In the genomic region with DNA sequence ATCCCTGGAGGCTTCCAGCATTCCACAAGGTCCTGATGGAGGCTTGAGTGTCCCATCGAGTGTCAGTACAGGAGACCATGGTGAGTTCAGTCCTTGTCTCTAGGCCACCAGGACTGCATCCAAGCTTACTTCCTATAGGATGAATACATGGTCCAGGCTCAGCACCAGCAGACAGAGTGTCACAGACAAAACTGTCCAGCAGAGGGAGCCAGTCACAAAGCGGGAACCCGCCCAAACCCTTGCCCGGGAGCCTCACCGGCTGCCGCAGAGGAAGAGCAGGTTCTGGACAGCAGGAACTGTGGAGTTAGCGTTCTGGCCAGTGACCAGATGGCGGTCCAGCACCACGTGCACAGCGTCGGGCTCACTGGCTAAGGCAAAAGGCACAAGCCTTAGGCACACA, we compare ENCODE assay signal across 8 mouse cellular contexts. TPM values are rescaled to one million over a fixed set of nuclear protein-coding genes. Genes with fewer than 3 reads are reported as not detected.
DNase-seq lines count a peak whose midpoint lies in the region; ATAC-seq and TF ChIP-seq lines count a peak whose summit lies in the region.

No protein-coding gene starts in this region.

- H3K4me1 ChIP-seq in MEL (ENCODE audit: control insufficient read depth in 1 of 2, insufficient read depth in 2 of 2, low read length in 2 of 2), result peaks cover 2 to 6% of the 10 kb centered on the region in 2 experiments
- peaks cover 12% of the 10 kb centered on the region for H3K4me1 ChIP-seq in hindbrain, embryonic 12.5 days
- peaks cover 9% of the 10 kb centered on the region; the same call in 1 of the 2 replicates for H3K4me1 ChIP-seq in lung, embryonic 16.5 days (replicated peaks; ENCODE audit: control insufficient read depth, insufficient read depth, low read length)
- peaks cover 11% of the 10 kb centered on the region for H3K4me1 ChIP-seq in thymus, adult 2 months (replicated peaks; ENCODE audit: control insufficient read depth, insufficient read depth, low read length)

- peak; percentile 66 for DNase-seq in MEL (ENCODE audit: low read depth, low spot score)
- peak; percentile 96 for DNase-seq in cerebellum, adult 9-10 months
- DNase-seq in layer of hippocampus, adult 9-11 months, result peak; percentile 79
- DNase-seq in ovary, adult 18-20 months (ENCODE audit: low spot score), result peak; percentile 68
- peak; percentile 79 for DNase-seq in thymus, adult 2 months

- TF ChIP-seq EP300 in MEL (IDR thresholded peaks at IDR 0.05; ENCODE audit: low read depth in 1 of 2, low read length in 2 of 2), result no peak

- peaks cover 0 to 2% of the 10 kb centered on the region in 2 experiments; a peak in 2 of 4 replicates for H3K36me3 ChIP-seq in MEL (ENCODE audit: control insufficient read depth in 1 of 2, insufficient read depth in 2 of 2, low read length in 2 of 2)
- peaks cover 37% of the 10 kb centered on the region for H3K36me3 ChIP-seq in hindbrain, embryonic 12.5 days
- peaks cover 12% of the 10 kb centered on the region for H3K36me3 ChIP-seq in lung, embryonic 16.5 days (ENCODE audit: control insufficient read depth, insufficient read depth, low read length)
- peaks cover 4% of the 10 kb centered on the region; the same call in 1 of the 2 replicates for H3K36me3 ChIP-seq in thymus, adult 2 months (ENCODE audit: control insufficient read depth, insufficient read depth, low read length)

- peaks cover 3% of the 10 kb centered on the region; the same call in 1 of the 2 replicates for H3K79me2 ChIP-seq in MEL (ENCODE audit: control insufficient read depth, insufficient read depth, low read length, poor library complexity)

- peak; percentile 62 for TF ChIP-seq RAD21 in MEL (IDR thresholded peaks at IDR 0.05; ENCODE audit: low read depth, low read length)

- no peak overlapping the region for H3K9ac ChIP-seq in MEL (ENCODE audit: control insufficient read depth, low read depth, low read length, poor library complexity, severe bottlenecking)
- no peak overlapping the region for H3K9ac ChIP-seq in hindbrain, embryonic 12.5 days
- H3K9ac ChIP-seq in lung, embryonic 16.5 days (ENCODE audit: low read length), result no peak overlapping the region

- H3K4me2 ChIP-seq in hindbrain, embryonic 12.5 days (replicated peaks), result no peak overlapping the region; the same call in 1 of the 2 replicates
- H3K4me2 ChIP-seq in lung, embryonic 16.5 days (ENCODE audit: low read depth, low read length), result no peak overlapping the region

- H3K27ac ChIP-seq in MEL (ENCODE audit: control insufficient read depth, low read depth, low read length), result no peak overlapping the region
- peak overlapping the region; percentile 44; the same call in 1 of the 2 replicates for H3K27ac ChIP-seq in hindbrain, embryonic 12.5 days
- no peak overlapping the region for H3K27ac ChIP-seq in lung, embryonic 16.5 days (ENCODE audit: low read length)
- no peak overlapping the region for H3K27ac ChIP-seq in thymus, adult 2 months (ENCODE audit: control insufficient read depth, insufficient read depth, low read length)

- H3K27me3 ChIP-seq in MEL (ENCODE audit: control insufficient read depth in 1 of 2, insufficient read depth in 2 of 2, low read length in 2 of 2), result no peaks in the 10 kb centered on the region
- H3K27me3 ChIP-seq in hindbrain, embryonic 12.5 days, result no peaks in the 10 kb centered on the region
- no peaks in the 10 kb centered on the region for H3K27me3 ChIP-seq in lung, embryonic 16.5 days (ENCODE audit: control insufficient read depth, insufficient read depth, low read depth, low read length)
- H3K27me3 ChIP-seq in thymus, adult 2 months (ENCODE audit: control insufficient read depth, insufficient read depth, low read length), result no peaks in the 10 kb centered on the region

- peak; percentile 79 for ATAC-seq in frontal cortex, adult (ENCODE audit: low TSS enrichment)
- peak; percentile 46 for ATAC-seq in hindbrain, embryonic 12.5 days (ENCODE audit: low FRiP score)
- peak; percentile 77 for ATAC-seq in lung, embryonic 16.5 days (ENCODE audit: low read depth)

- TF ChIP-seq CTCF in MEL (IDR thresholded peaks at IDR 0.05 in 2 of 3, conservative IDR thresholded peaks at IDR 0.05 in 1 of 3; ENCODE audit: control insufficient read depth in 1 of 3, insufficient read depth in 1 of 3, low read depth in 2 of 3, low read length in 3 of 3, poor library complexity in 1 of 3, severe bottlenecking in 1 of 3), result peak; percentile 60 to 91 (median 77)
- peak; percentile 86 for TF ChIP-seq CTCF in thymus, adult 2 months (IDR thresholded peaks at IDR 0.05; ENCODE audit: borderline replicate concordance, control insufficient read depth, extremely low read depth, insufficient read depth, low read length, poor library complexity)

- TF ChIP-seq POLR2A in MEL (IDR thresholded peaks at IDR 0.05; ENCODE audit: control insufficient read depth in 1 of 2, insufficient read depth in 1 of 2, low read depth in 1 of 2, low read length in 2 of 2, poor library complexity in 1 of 2), result no peak
- TF ChIP-seq POLR2A in thymus, adult 2 months (IDR thresholded peaks at IDR 0.05; ENCODE audit: control insufficient read depth, extremely low read depth, insufficient read depth, low read length, poor library complexity), result no peak

- no peak overlapping the region for H3K4me3 ChIP-seq in MEL (ENCODE audit: control insufficient read depth in 1 of 2, insufficient read depth in 1 of 2, low read depth in 2 of 2, low read length in 2 of 2)
- H3K4me3 ChIP-seq in hindbrain, embryonic 12.5 days, result no peak overlapping the region
- no peak overlapping the region for H3K4me3 ChIP-seq in lung, embryonic 16.5 days (ENCODE audit: low read length)
- no peak overlapping the region for H3K4me3 ChIP-seq in thymus, adult 2 months (ENCODE audit: control insufficient read depth, insufficient read depth, low read length)

- 15% methylated on average over 11 of the region's 11 CpGs for WGBS in hindbrain, embryonic 12.5 days
- WGBS in lung, embryonic 16.5 days, result 10% methylated on average over 11 of the region's 11 CpGs
- 24% methylated on average over 11 of the region's 11 CpGs for WGBS in thymus, adult 2 months

- no peaks in the 10 kb centered on the region for H3K9me3 ChIP-seq in MEL (replicated peaks; ENCODE audit: insufficient read depth, low read length)
- H3K9me3 ChIP-seq in hindbrain, embryonic 12.5 days (replicated peaks), result no peaks in the 10 kb centered on the region
- H3K9me3 ChIP-seq in lung, embryonic 16.5 days (ENCODE audit: control insufficient read depth, low read length), result no peaks in the 10 kb centered on the region

TF ChIP-seq in MEL, 35 proteins besides CTCF, POLR2A, EP300 and RAD21:
- TF ChIP-seq SIN3A (IDR thresholded peaks at IDR 0.05; ENCODE audit: low read length), result 0 out of 2 replicates have a peak, but pooled peaks have one; percentile 29
- no peak for TF ChIP-seq MYC (IDR thresholded peaks at IDR 0.05; ENCODE audit: low read depth, low read length)
- TF ChIP-seq GABPA (IDR thresholded peaks at IDR 0.05; ENCODE audit: low read depth, low read length), result no peak
- peak; percentile 46; the same call in 1 of the 2 replicates for TF ChIP-seq ZC3H11A (IDR thresholded peaks at IDR 0.05; ENCODE audit: low read depth, low read length)
- TF ChIP-seq MAZ (IDR thresholded peaks at IDR 0.05; ENCODE audit: low read depth, low read length), result 0 out of 2 replicates have a peak, but pooled peaks have one; percentile 26
- TF ChIP-seq TBP (IDR thresholded peaks at IDR 0.05; ENCODE audit: low read depth, low read length), result no peak
- 0 out of 2 replicates have a peak, but pooled peaks have one; percentile 20 for TF ChIP-seq MXI1 (IDR thresholded peaks at IDR 0.05; ENCODE audit: low read depth, low read length)
- TF ChIP-seq SMC3 (IDR thresholded peaks at IDR 0.05; ENCODE audit: low read depth, low read length), result peak; percentile 77
- no peak for TF ChIP-seq JUND (IDR thresholded peaks at IDR 0.05; ENCODE audit: low read depth, low read length)

RNA-seq across cellular contexts. Expression of a gene that starts 5.1 kb away (rescaled TPM):
- total RNA-seq in MEL (2012; rRNA removed), result 21.0 and 21.6 TPM in 2 replicates
- 10 to 100 TPM in 1 of 2 experiments, not detected in 1; 35.9 TPM for polyA plus RNA-seq in MEL (2012; ENCODE audit: insufficient read depth in 1 of 2, insufficient read length in 2 of 2, low read depth in 1 of 2, low replicate concordance in 2 of 2, missing spikeins in 1 of 2)
- polyA plus RNA-seq in hindbrain, embryonic 12.5 days (2016; fragmentation: Nextera tagmentation; extraction: Ambion mirVana), result 52.2 and 54.1 TPM in 2 replicates
- 54.0 and 57.0 TPM in 2 replicates for polyA plus RNA-seq in lung, embryonic 16.5 days (2015; fragmentation: Nextera tagmentation; extraction: Ambion mirVana)
- polyA plus RNA-seq in thymus, adult 2 months (2012; rRNA removed), result 98.1 and 104 TPM in 2 replicates

RNA-seq across cellular contexts. Expression of a gene that starts 16.8 kb away (rescaled TPM):
- total RNA-seq in MEL (2012; rRNA removed), result 415 and 498 TPM in 2 replicates
- polyA plus RNA-seq in MEL (2012; ENCODE audit: insufficient read depth in 1 of 2, insufficient read length in 2 of 2, low read depth in 1 of 2, low replicate concordance in 2 of 2, missing spikeins in 1 of 2), result 100 to 1,000 TPM in 1 of 2 experiments, not detected in 1; 298 TPM
- polyA plus RNA-seq in hindbrain, embryonic 12.5 days (2016; fragmentation: Nextera tagmentation; extraction: Ambion mirVana), result 352 and 355 TPM in 2 replicates
- polyA plus RNA-seq in lung, embryonic 16.5 days (2015; fragmentation: Nextera tagmentation; extraction: Ambion mirVana), result 279 and 283 TPM in 2 replicates
- 216 and 235 TPM in 2 replicates for polyA plus RNA-seq in thymus, adult 2 months (2012; rRNA removed)

RNA-seq across cellular contexts. Expression of a gene that starts 20.5 kb away (rescaled TPM):
- not detected in 2 replicates for total RNA-seq in MEL (2012; rRNA removed)
- not detected for polyA plus RNA-seq in MEL (2012; ENCODE audit: insufficient read depth in 1 of 2, insufficient read length in 2 of 2, low read depth in 1 of 2, low replicate concordance in 2 of 2, missing spikeins in 1 of 2)
- polyA plus RNA-seq in hindbrain, embryonic 12.5 days (2016; fragmentation: Nextera tagmentation; extraction: Ambion mirVana), result 27.9 and 30.9 TPM in 2 replicates
- 0.79 TPM in 2 replicates for polyA plus RNA-seq in lung, embryonic 16.5 days (2015; fragmentation: Nextera tagmentation; extraction: Ambion mirVana)
- polyA plus RNA-seq in thymus, adult 2 months (2012; rRNA removed), result 0.43 and 0.63 TPM in 2 replicates

RNA-seq across cellular contexts. Expression of a gene that starts 28.9 kb away (rescaled TPM):
- total RNA-seq in MEL (2012; rRNA removed), result 17.7 and 23.8 TPM in 2 replicates
- 10 to 100 TPM in 1 of 2 experiments, not detected in 1; 46.0 TPM for polyA plus RNA-seq in MEL (2012; ENCODE audit: insufficient read depth in 1 of 2, insufficient read length in 2 of 2, low read depth in 1 of 2, low replicate concordance in 2 of 2, missing spikeins in 1 of 2)
- polyA plus RNA-seq in hindbrain, embryonic 12.5 days (2016; fragmentation: Nextera tagmentation; extraction: Ambion mirVana), result 54.8 and 62.1 TPM in 2 replicates
- polyA plus RNA-seq in lung, embryonic 16.5 days (2015; fragmentation: Nextera tagmentation; extraction: Ambion mirVana), result 21.7 and 24.5 TPM in 2 replicates
- polyA plus RNA-seq in thymus, adult 2 months (2012; rRNA removed), result 114 and 128 TPM in 2 replicates

RNA-seq across cellular contexts. Expression of a gene that starts 35.0 kb away (rescaled TPM):
- total RNA-seq in MEL (2012; rRNA removed), result 5.0 and 6.4 TPM in 2 replicates
- polyA plus RNA-seq in MEL (2012; ENCODE audit: insufficient read depth in 1 of 2, insufficient read length in 2 of 2, low read depth in 1 of 2, low replicate concordance in 2 of 2, missing spikeins in 1 of 2), result 10 to 100 TPM in 1 of 2 experiments, not detected in 1; 27.2 TPM
- polyA plus RNA-seq in hindbrain, embryonic 12.5 days (2016; fragmentation: Nextera tagmentation; extraction: Ambion mirVana), result 10.8 and 11.6 TPM in 2 replicates
- polyA plus RNA-seq in lung, embryonic 16.5 days (2015; fragmentation: Nextera tagmentation; extraction: Ambion mirVana), result 14.4 and 15.4 TPM in 2 replicates
- polyA plus RNA-seq in thymus, adult 2 months (2012; rRNA removed), result 109 and 133 TPM in 2 replicates

Comparison
In these comparisons a context has a peak if more than half of its experiments do, and no peak if none do; other contexts are left out.
1. RNA of a gene that starts 20.5 kb away (polyA plus RNA-seq): 27.9 to 30.9 TPM in hindbrain, embryonic 12.5 days; 0.79 TPM in lung, embryonic 16.5 days, 0.43 to 0.63 TPM in thymus, adult 2 months and not detected in MEL; every median in the first group is over 10 times any median in the second.
2. Peak in every context shown above with its lines, with median percentiles within 50 percentile points of each other: DNase-seq and ATAC-seq.